Mouse (Mus musculus) heart, postnatal 10 days (tissue): ENCODE results near the gene Gm14137. TPM values are rescaled to one million over a fixed set of nuclear protein-coding genes. Genes with fewer than 3 reads are reported as not detected.
A peak's percentile ranks its signal among the peaks of the same experiment; 100 is the strongest.

Experiments
- DNase-seq, 2 experiments: peaks; one replicate each; pipeline ENCODE4 v3.0.0; 2021
- intact Hi-C: fragments of 180-260 bp; cut with DNase I; formaldehyde crosslinking; loops from one replicate; pipeline ENCODE4 v1.15.1; 2025
- total RNA-seq, 2 experiments: library from RNA; stranded (reverse); gene quantifications; 2 replicates each; pipeline ENCODE4 v1.2.3; 2021

Gm14137 gene
- total RNA-seq, result not detected

DNA sequence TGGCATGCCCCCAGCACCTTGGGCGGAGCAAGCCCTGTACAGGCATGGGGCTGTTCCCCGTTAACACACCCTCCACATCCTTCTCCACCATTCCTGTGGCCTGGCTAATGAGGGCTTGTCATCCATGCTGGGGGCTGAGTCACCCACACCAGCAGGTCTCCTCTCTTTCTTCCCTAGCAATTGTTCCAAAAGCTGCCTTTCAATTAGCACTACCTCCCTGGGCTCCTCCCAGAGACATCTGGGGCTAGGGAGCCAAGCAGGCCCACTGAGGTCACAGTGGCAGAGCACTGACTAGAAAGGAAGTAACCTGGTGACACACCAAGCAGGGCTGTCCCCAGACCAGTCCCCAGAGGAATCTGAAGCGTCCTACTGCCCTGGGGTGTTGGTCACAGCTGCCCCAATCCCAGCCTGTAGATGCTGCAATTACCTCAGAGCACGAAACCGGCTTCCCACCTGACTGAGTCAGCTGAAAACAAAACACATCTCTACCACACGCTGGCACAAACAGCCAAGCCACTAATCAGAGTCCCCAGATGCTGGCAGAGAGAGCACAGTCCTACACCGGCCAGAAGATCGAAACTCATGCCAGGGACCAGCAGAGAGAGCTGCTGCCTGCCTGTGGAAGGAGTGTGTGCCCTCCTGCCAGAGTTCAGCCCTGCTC is at the start of gene Gm14137:
Gene Gm14137 (plus strand): TSS at position 519 of the 661 bp plus-strand sequence.
- intact Hi-C loops, result no loop called here
- DNase-seq, result peak; percentile 38 to 52

DNA sequence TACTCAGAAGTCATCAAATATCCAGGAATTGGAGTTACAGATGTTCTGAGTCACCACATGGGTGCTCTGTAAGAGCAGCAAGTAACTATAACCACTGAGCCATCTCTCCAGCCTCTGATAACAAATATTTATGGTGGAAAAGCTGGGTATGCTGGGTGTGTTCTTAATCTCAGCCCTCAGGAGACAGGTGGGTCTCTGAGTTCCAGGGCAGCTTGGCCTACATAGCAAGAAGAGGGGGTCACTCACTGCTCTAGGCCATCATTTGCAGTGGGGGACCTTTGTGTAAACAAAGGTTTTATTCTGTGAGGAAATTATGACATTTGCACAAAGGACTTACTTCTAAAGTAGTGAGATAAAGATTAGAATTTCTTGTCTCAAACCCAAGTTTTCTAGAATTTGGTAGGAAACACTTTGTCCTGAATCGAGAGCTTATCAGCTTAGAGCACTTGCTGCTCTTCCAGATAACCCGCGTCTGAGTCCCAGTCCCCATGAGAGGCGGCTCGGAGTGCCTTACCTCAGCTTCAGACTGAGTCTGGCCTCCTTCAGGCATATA is 37.9 kb upstream of the Gm14137 start:
- intact Hi-C loops, result no loop called here
- DNase-seq, result no peak

DNA sequence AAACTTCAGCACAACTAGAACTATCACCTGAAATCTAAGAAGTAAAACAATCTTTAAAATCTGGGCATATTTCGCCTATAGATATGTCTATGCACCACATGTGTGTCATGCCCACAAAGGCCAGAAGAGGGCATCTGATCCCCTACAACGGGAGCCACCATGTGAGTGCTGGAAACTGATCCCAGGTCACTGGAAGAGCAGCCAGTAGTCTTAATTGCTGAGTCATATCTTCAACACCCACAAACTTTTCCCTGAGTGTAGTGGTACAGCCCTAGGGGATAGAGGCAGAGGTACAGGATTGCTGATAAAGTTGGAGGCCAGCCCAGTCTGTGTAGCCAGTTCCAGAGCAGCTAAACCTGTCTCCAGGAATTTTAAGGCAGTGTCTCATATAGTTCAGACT is 29.1 kb upstream of the Gm14137 start:
- intact Hi-C loops, result loop anchor here (2.0 kb wide), 1 partner anchor 44 kb away; no protein-coding TSS in a partner anchor

GRCm38 (mm10) chr2:119146435-119146834 is 27.9 kb upstream of the Gm14137 start:
- intact Hi-C loops, result no loop called here
- DNase-seq, result no peak

More for the DNA sequence above, 29.1 kb upstream of the Gm14137 start:
- DNase-seq, result no peak

- peak; percentile 37 to 52 for DNase-seq
- intact Hi-C loops, result no loop called here
Measured at GRCm38 (mm10) chr2:119147160-119147678, 27.1 kb upstream of the Gm14137 start.

DNA sequence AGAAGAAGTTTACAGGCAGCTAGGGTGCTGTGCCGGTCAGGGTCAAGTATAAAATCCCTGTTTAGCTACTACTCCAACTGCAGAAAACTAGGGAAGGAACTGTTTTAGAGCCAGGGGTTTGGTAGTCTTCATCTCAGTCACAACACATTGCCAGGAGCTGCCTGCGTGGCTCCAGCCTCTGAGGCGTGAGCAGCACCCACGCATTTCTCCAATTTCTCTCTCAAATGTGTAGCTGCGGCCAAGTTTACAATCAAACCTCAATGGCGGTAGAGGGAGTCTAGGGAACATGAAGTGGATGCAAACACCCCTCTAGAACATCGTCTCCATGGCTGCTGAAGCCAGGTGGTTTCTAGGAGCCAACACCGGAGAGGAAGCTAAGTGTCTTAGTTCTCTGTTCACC is 26.5 kb upstream of the Gm14137 start:
- intact Hi-C loops, result no loop called here
- DNase-seq, result no peak

DNA sequence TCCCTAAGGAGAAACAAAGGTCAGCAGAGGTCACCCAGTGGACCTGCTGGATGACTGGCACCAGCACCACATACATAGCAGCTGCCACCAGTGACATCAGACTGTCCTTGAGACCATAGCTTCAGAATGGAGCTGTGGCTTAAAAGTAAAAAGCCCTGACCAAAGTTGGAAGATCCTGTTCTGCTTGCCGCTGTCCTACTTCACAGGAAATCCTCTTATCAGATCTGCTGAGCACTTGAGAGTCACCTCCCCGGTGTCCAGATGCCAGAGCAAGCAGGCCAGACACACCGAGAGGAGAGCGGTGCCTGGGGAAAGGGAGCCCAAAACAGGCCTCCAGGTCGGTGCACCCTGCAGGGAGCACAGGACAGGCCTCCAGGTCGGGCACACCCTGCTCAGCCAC is 22.1 kb upstream of the Gm14137 start:
- intact Hi-C loops, result no loop called here
- no peak for DNase-seq

GRCm38 (mm10) chr2:119154683-119155082 is 19.6 kb upstream of the Gm14137 start:
- intact Hi-C loops, result no loop called here
- DNase-seq, result no peak

DNA sequence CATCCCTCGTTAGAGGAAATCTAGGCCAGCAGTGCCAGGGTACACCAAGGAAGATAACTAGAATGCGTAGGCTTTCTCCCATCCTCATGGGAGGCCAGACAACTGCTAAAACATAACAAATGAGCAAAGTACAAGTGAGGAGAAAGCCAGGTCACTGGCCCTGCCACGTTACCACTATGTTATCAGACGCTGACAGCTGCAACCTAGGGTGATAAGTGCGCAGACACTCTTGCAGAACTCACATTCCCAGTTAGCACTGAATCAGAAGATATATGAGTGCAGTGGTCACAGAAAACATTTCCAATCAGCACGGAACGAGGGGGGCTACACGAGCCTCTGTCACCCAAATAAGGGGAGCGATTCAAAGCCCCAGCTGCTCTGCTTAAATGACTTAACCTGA is 18.9 kb upstream of the Gm14137 start:
- intact Hi-C loops, result no loop called here
- no peak for DNase-seq

DNA sequence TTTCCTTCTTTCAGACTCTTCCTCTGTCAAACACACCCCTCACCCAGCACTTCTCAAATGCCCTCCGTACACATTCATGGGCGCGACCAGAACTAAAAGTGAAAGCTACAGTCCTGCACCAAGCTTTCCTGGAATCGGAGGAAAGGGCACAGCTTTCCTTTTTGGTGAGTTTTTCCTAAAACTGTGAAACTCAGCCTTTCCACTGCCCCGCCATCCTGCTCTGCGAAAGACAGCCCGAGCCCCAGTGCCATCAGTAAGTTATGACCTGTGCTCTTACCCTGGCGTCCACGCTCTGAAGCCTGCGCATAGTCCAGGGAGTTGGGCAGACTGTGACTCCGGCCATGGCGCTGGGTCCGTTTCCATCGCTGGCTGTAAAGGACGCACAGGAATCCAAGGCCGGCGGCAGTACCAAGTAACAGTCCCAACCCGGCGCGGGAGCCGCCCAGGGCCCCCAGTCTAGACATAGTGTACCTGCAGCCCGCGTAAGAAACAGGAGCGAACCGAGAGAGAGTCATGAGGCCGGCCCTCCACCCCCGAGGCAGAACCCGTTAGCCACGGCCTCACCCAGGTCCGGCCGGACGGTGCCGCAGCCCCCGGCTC is 18.1 kb upstream of the Gm14137 start:
- intact Hi-C loops, result loop anchor here (2.0 kb wide), 1 partner anchor 33 kb away; no protein-coding TSS in a partner anchor
- no peak for DNase-seq

- peak; percentile 95 to 97 for DNase-seq
- intact Hi-C loops, result loop anchor here (2.0 kb wide), 1 partner anchor 32 kb away; no protein-coding TSS in a partner anchor
Measured at GRCm38 (mm10) chr2:119156681-119157572, 17.4 kb upstream of the Gm14137 start, which contains the start of gene Rmdn3. Rmdn3 (minus strand) TSS chr2:119157034.

DNA sequence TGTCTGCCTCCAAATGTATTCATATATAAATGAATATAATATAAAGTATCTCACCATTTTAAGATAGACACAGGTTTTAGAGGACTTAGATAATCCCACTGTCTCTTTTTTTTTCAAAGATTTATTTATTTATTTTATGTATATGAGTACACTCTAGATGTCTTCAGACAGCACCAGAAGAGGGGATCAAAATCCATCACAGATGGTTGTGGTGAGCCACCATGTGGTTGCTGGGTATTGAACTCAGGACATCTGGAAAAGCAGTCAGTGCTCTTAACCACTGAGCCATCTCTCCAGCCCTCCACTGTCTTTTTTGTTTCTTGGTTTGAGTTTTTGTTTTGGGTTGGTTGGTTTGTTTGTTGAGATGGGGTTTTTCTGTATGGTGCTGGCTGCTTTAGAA is 16.5 kb upstream of the Gm14137 start:
- intact Hi-C loops, result loop anchor here (2.0 kb wide), 1 partner anchor 31 kb away; no protein-coding TSS in a partner anchor
- no peak for DNase-seq

DNA sequence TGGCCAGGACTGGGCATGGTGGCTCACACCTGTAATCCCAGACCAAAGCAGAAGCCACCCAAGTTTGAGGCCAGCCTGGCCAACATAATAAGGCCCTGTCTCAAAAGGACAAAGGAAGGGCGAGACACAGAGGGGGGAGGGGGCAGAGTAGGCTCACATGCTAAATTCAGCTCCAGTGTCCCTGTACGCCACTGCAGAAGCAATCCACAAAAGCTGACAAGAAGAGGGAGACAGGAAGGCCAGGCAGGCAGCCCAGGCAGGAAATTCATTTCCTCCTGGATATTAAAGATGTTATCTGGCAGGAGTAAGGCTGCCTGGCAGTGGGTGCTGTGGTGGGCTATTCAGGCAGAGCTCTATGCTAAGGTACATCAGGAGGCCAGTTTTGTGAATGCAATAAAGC is 13.1 kb upstream of the Gm14137 start:
- DNase-seq, result peak; percentile 51 to 52
- intact Hi-C loops, result no loop called here

- intact Hi-C loops, result no loop called here
- no peak for DNase-seq
Measured at GRCm38 (mm10) chr2:119163135-119163534, 11.2 kb upstream of the Gm14137 start.

- no peak for DNase-seq
Measured at GRCm38 (mm10) chr2:119163999-119164398, 10.3 kb upstream of the Gm14137 start.

GRCm38 (mm10) chr2:119165401-119165800 is 8.9 kb upstream of the Gm14137 start:
- intact Hi-C loops, result no loop called here
- DNase-seq, result no peak

More at GRCm38 (mm10) chr2:119163999-119164398, 10.3 kb upstream of the Gm14137 start:
- intact Hi-C loops, result no loop called here

GRCm38 (mm10) chr2:119166901-119167865 is 7.1 kb upstream of the Gm14137 start, which contains the start of gene Gchfr:
Gchfr (plus strand) TSS chr2:119167773.
- peak; percentile 73 to 78 for DNase-seq
- intact Hi-C loops, result no loop called here

- DNase-seq, result no peak
- intact Hi-C loops, result no loop called here
Measured at GRCm38 (mm10) chr2:119167866-119168256, 6.4 kb upstream of the Gm14137 start.

- DNase-seq, result no peak
- intact Hi-C loops, result no loop called here
Measured at GRCm38 (mm10) chr2:119170282-119170681, 4.0 kb upstream of the Gm14137 start.
